Mouse (Mus musculus): ENCODE data around the gene Zdhhc25. TPM values are rescaled to one million over a fixed set of nuclear protein-coding genes. Genes with fewer than 3 reads are reported as not detected.
A peak's percentile ranks its signal among the peaks of the same experiment; 100 is the strongest.

Zdhhc25 gene
- polyA plus RNA-seq (2016; fragmentation: Nextera tagmentation; extraction: Ambion mirVana): not detected in 2 replicates

GRCm38 (mm10) chr15:88600002-88600401 lies at the start of gene Zdhhc25:
Gene Zdhhc25 (plus strand): TSS chr15:88600302.
- Histone ChIP-seq H3K9me3 (replicated peaks) (no peaks in the 10 kb centered on the region; the same call in 1 of the 2 replicates), H3K36me3 (no peaks in the 10 kb centered on the region), H3K27me3 (ENCODE audit: low read depth, poor library complexity, severe bottlenecking) (no peaks in the 10 kb centered on the region), H3K4me1 (no peaks in the 10 kb centered on the region), H3K27ac (replicated peaks) (no peak within 1 kb of the TSS), H3K4me3 (no peak within 1 kb of the TSS)
- no peak for DNase-seq (ENCODE audit: low spot score)
- WGBS: 89% methylated on average over 4 of the region's 4 CpGs

- Histone ChIP-seq H3K4me3 (no peak overlapping the region), H3K27ac (replicated peaks) (no peak overlapping the region), H3K9me3 (replicated peaks) (no peaks in the 10 kb centered on the region), H3K27me3 (ENCODE audit: low read depth, poor library complexity, severe bottlenecking) (no peaks in the 10 kb centered on the region), H3K4me1 (no peaks in the 10 kb centered on the region), H3K36me3 (no peaks in the 10 kb centered on the region)
- 96% methylated on average over 9 of the region's 9 CpGs for WGBS
- DNase-seq (ENCODE audit: low spot score): no peak
Measured at GRCm38 (mm10) chr15:88552852-88553251, 47.2 kb upstream of the Zdhhc25 start.

GRCm38 (mm10) chr15:88555476-88555875 lies 44.6 kb upstream of the Zdhhc25 start:
- H3K27me3 ChIP-seq (ENCODE audit: low read depth, poor library complexity, severe bottlenecking): no peaks in the 10 kb centered on the region
- no peaks in the 10 kb centered on the region for H3K9me3 ChIP-seq (replicated peaks)
- DNase-seq (ENCODE audit: low spot score): peak; percentile 40
- 21% methylated on average over 8 of the region's 8 CpGs for whole genome bisulfite sequencing
- no peak overlapping the region for H3K4me3 ChIP-seq
- no peaks in the 10 kb centered on the region for H3K36me3 ChIP-seq
- peaks cover 3% of the 10 kb centered on the region for H3K4me1 ChIP-seq
- no peak overlapping the region for H3K27ac ChIP-seq (replicated peaks)

- Histone ChIP-seq H3K36me3 (no peaks in the 10 kb centered on the region), H3K4me3 (peak overlapping the region; percentile 37; the same call in 1 of the 2 replicates), H3K27ac (replicated peaks) (no peak overlapping the region), H3K27me3 (ENCODE audit: low read depth, poor library complexity, severe bottlenecking) (0 out of 2 replicates have a peak, but pooled peaks cover 12% of the 10 kb centered on the region), H3K4me1 (peaks cover 15% of the 10 kb centered on the region), H3K9me3 (replicated peaks) (no peaks in the 10 kb centered on the region)
- WGBS: 63% methylated on average over 6 of the region's 6 CpGs
- DNase-seq (ENCODE audit: low spot score): no peak
Measured at GRCm38 (mm10) chr15:88560637-88561036, 39.5 kb upstream of the Zdhhc25 start.

- peak; percentile 29 for DNase-seq (ENCODE audit: low spot score)
- Histone ChIP-seq H3K9me3 (replicated peaks) (no peaks in the 10 kb centered on the region), H3K4me1 (peaks cover 15% of the 10 kb centered on the region), H3K27ac (replicated peaks) (no peak overlapping the region), H3K27me3 (ENCODE audit: low read depth, poor library complexity, severe bottlenecking) (0 out of 2 replicates have a peak, but pooled peaks cover 12% of the 10 kb centered on the region), H3K4me3 (peak overlapping the region; percentile 37), H3K36me3 (no peaks in the 10 kb centered on the region)
- 8% methylated on average over 22 of the region's 22 CpGs for WGBS
Measured at GRCm38 (mm10) chr15:88561058-88561730, 38.9 kb upstream of the Zdhhc25 start.

GRCm38 (mm10) chr15:88565307-88565706 lies 34.8 kb upstream of the Zdhhc25 start:
- peaks cover 18% of the 10 kb centered on the region for H3K4me1 ChIP-seq
- 0 out of 2 replicates have a peak, but pooled peaks cover 12% of the 10 kb centered on the region for H3K27me3 ChIP-seq (ENCODE audit: low read depth, poor library complexity, severe bottlenecking)
- no peak for DNase-seq (ENCODE audit: low spot score)
- H3K27ac ChIP-seq (replicated peaks): no peak overlapping the region
- no peaks in the 10 kb centered on the region for H3K9me3 ChIP-seq (replicated peaks)
- no peak overlapping the region for H3K4me3 ChIP-seq
- WGBS: 91% methylated on average over 9 of the region's 9 CpGs
- no peaks in the 10 kb centered on the region for H3K36me3 ChIP-seq

GRCm38 (mm10) chr15:88565806-88566205 lies 34.3 kb upstream of the Zdhhc25 start:
- Histone ChIP-seq H3K9me3 (replicated peaks) (no peaks in the 10 kb centered on the region), H3K36me3 (no peaks in the 10 kb centered on the region), H3K4me1 (peaks cover 18% of the 10 kb centered on the region), H3K4me3 (no peak overlapping the region), H3K27ac (replicated peaks) (no peak overlapping the region), H3K27me3 (ENCODE audit: low read depth, poor library complexity, severe bottlenecking) (0 out of 2 replicates have a peak, but pooled peaks cover 12% of the 10 kb centered on the region)
- DNase-seq (ENCODE audit: low spot score): no peak
- 85% methylated on average over 4 of the region's 4 CpGs for WGBS

GRCm38 (mm10) chr15:88570697-88571096 lies 29.4 kb upstream of the Zdhhc25 start:
- Histone ChIP-seq H3K9me3 (replicated peaks) (no peaks in the 10 kb centered on the region), H3K27ac (replicated peaks) (no peak overlapping the region), H3K4me3 (no peak overlapping the region), H3K4me1 (peaks cover 12% of the 10 kb centered on the region), H3K36me3 (no peaks in the 10 kb centered on the region), H3K27me3 (ENCODE audit: low read depth, poor library complexity, severe bottlenecking) (no peaks in the 10 kb centered on the region)
- 61% methylated on average over 17 of the region's 17 CpGs for WGBS
- peak; percentile 33 for DNase-seq (ENCODE audit: low spot score)

GRCm38 (mm10) chr15:88579461-88579860 lies 20.6 kb upstream of the Zdhhc25 start:
- Histone ChIP-seq H3K27ac (replicated peaks) (no peak overlapping the region), H3K36me3 (no peaks in the 10 kb centered on the region), H3K4me3 (no peak overlapping the region), H3K27me3 (ENCODE audit: low read depth, poor library complexity, severe bottlenecking) (no peaks in the 10 kb centered on the region), H3K4me1 (no peaks in the 10 kb centered on the region), H3K9me3 (replicated peaks) (no peaks in the 10 kb centered on the region)
- 85% methylated on average over 6 of the region's 6 CpGs for WGBS
- DNase-seq (ENCODE audit: low spot score): no peak

GRCm38 (mm10) chr15:88602496-88602895 lies 2.4 kb downstream of the Zdhhc25 start:
- DNase-seq (ENCODE audit: low spot score): no peak
- no peaks in the 10 kb centered on the region for H3K36me3 ChIP-seq
- no peaks in the 10 kb centered on the region for H3K27me3 ChIP-seq (ENCODE audit: low read depth, poor library complexity, severe bottlenecking)
- WGBS: 91% methylated on average over 3 of the region's 3 CpGs
- no peaks in the 10 kb centered on the region for H3K4me1 ChIP-seq
- H3K27ac ChIP-seq (replicated peaks): no peak overlapping the region
- H3K4me3 ChIP-seq: no peak overlapping the region
- no peaks in the 10 kb centered on the region for H3K9me3 ChIP-seq (replicated peaks)

- no peak for DNase-seq (ENCODE audit: low spot score)
- WGBS: 84% methylated on average over 9 of the region's 9 CpGs
- H3K9me3 ChIP-seq (replicated peaks): no peaks in the 10 kb centered on the region
Measured at GRCm38 (mm10) chr15:88603091-88603732, 3.1 kb downstream of the Zdhhc25 start.

GRCm38 (mm10) chr15:88603733-88604119 lies 3.6 kb downstream of the Zdhhc25 start:
- no peaks in the 10 kb centered on the region for H3K27me3 ChIP-seq (ENCODE audit: low read depth, poor library complexity, severe bottlenecking)
- H3K4me3 ChIP-seq: no peak overlapping the region
- H3K9me3 ChIP-seq (replicated peaks): no peaks in the 10 kb centered on the region
- no peak overlapping the region for H3K27ac ChIP-seq (replicated peaks)
- 88% methylated on average over 1 of the region's 1 CpGs for WGBS
- H3K36me3 ChIP-seq: no peaks in the 10 kb centered on the region
- no peaks in the 10 kb centered on the region for H3K4me1 ChIP-seq
- no peak for DNase-seq (ENCODE audit: low spot score)

More at GRCm38 (mm10) chr15:88603091-88603732, 3.1 kb downstream of the Zdhhc25 start:
- Histone ChIP-seq H3K4me3 (no peak overlapping the region), H3K27ac (replicated peaks) (no peak overlapping the region), H3K27me3 (ENCODE audit: low read depth, poor library complexity, severe bottlenecking) (no peaks in the 10 kb centered on the region), H3K36me3 (no peaks in the 10 kb centered on the region), H3K4me1 (no peaks in the 10 kb centered on the region)
